Mouse (Mus musculus) ES-Bruce4 (cell line): Measurements from ENCODE around the gene Slc25a35.

Source experiments
- CTCF ChIP-seq: IDR thresholded peaks from one replicate; pipeline ENCODE4 v1.8.1; 2011; ENCODE audit warnings: low read depth, low read length
- POLR2A ChIP-seq: IDR thresholded peaks from one replicate; pipeline ENCODE4 v1.8.1; 2011; ENCODE audit warnings: low read length; ENCODE audit not compliant: insufficient read depth

DNA sequence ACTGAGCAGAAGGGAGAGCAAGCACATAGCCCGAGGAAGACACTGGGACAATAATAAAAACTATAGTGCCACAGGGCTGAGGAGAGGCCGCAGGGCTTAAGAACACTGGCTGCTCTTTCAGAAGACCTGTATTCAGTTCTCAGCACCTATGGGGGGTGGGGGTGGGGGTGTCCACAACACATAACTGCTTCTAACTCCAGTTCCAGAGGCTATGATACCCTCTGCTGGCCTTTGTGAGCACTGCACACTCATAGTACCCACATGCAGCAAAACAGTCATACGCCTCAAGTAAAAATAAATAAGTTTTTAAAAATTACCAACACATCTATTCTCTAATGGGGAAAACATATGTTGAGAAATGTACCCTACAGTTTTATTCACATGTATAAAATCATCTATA lies 26.4 kb downstream of the Slc25a35 start:
- TF ChIP-seq CTCF (no peak), POLR2A (no peak)
